Mouse (Mus musculus) stomach, postnatal 0 days (tissue): ENCODE measurements around the gene Thegl.

ENCODE experiments used
- CTCF ChIP-seq: IDR thresholded peaks from 2 replicates; pipeline ENCODE4 v1.5.1; 2016; ENCODE audit warnings: antibody characterized with exemption, low read depth, mild to moderate bottlenecking, moderate library complexity
- EP300 ChIP-seq: optimal IDR thresholded peaks from 2 replicates; pipeline ENCODE3; 2016; ENCODE audit warnings: antibody characterized with exemption

GRCm38 (mm10) chr5:76974207-76974553, 41.6 kb upstream of the Thegl start:
- TF ChIP-seq EP300 (no peak), CTCF (no peak)
